Mouse (Mus musculus) heart, adult 2 months (tissue): ENCODE results near the gene Dhx34.

Experiments used
- CTCF ChIP-seq: fragments of 200-600 bp; IDR thresholded peaks from 2 replicates; pipeline ENCODE4 v1.8.1; 2022; ENCODE audit warnings: antibody characterized with exemption, mild to moderate bottlenecking, moderate library complexity
- EP300 ChIP-seq: fragments of 200-500 bp; IDR thresholded peaks from 2 replicates; pipeline ENCODE4 v1.6.1; 2011; ENCODE audit warnings: low read depth, low read length, control low read depth; ENCODE audit not compliant: insufficient read depth

GRCm38 (mm10) chr7:16161302-16161701 is 60.5 kb downstream of the Dhx34 start:
- TF ChIP-seq CTCF (no peak), EP300 (no peak)
